Mouse (Mus musculus) cerebellum, adult 11-12 months (tissue): ENCODE data around the gene Foxp4.

ENCODE experiments used
- DNase-seq: peaks from one replicate; pipeline ENCODE4 v3.0.0; 2022

Foxp4 gene

GRCm38 (mm10) chr17:47925988-47926387, 1.5 kb upstream of the Foxp4 start:
- DNase-seq, result no peak

DNA sequence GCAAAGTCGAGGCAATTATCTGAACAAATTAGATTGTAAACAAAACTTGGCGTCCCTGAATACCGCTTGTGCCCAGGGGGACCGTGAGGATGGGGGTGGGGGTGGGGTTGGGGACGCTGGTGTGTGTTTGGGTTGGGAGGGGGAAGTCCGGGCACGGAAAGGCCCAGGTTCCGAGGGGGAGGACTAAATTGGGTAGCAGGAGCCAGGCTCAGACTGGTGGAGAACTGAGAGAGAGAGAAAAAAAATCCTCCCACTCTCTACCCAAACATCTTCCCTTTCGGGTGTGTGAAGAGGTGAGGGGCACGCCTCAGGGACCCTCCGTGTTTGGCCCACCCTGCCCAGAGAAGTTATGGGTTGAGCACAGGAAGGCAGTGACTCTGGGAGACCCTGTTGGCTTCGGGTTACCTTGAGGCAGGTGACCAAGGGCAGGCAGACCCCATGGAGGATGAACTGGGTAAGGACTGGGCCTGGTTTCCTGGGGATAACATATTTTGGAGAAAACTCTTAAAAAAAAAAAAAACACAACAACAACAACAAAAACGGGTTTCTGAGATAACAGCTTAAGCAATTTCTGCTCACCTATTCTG, 988 bp upstream of the Foxp4 start:
- DNase-seq, result no peak

- no peak for DNase-seq
These were observed 615 bp downstream of the Foxp4 start for GRCm38 (mm10) chr17:47923678-47924382.

DNA sequence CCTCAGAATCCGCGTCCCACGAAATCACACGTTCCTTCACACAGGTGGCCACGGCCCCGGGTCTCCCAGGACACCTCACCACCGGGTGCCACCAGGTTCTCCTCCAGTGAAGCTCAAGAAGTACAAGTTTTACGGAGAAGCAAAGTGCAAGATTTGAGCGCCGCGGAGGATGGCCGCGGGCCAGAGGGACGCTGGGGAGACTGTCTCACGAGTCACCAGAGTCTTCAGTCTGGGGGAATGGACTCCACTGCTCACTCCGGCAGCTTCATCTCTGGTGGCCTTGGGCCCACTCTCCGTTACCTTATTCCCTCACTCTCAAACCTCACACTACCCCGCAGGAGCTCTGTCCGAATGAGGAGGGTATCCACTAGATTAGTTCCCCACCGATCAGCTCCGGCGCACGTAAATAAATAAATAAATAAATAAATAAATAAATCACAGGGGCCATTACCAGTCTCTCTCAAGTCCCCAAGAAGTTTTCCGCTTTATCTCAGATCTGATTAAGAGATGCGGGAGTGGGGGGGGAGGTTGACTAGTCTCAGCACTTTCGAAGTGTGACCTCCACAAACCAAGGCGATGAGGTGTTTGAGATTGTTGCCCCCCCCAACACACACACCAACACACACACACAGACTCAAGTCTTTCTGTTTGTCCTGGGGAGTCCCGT, 1.3 kb downstream of the Foxp4 start:
- DNase-seq, result no peak

GRCm38 (mm10) chr17:47922579-47922978, 1.9 kb downstream of the Foxp4 start:
- no peak for DNase-seq

DNA sequence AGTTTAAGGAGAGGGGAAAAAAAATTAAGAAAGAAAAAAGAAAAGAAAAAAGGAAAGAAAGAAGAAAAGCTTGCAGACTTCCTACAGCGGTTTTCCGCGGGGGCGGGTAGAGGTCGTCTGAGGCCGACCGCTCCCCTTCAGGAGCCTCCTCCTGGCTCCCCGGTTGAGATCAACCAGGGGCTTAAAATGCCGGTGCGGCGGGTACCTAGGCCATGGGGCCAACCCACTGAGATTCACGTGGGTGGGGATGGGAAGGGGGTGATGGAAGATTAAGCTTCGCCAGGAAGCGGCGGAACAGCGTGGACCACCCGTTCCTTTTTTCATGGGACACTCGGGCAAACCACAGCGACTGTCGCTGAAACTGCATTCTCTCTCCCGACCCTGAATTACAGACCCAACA, 2.3 kb downstream of the Foxp4 start:
- no peak for DNase-seq

DNA sequence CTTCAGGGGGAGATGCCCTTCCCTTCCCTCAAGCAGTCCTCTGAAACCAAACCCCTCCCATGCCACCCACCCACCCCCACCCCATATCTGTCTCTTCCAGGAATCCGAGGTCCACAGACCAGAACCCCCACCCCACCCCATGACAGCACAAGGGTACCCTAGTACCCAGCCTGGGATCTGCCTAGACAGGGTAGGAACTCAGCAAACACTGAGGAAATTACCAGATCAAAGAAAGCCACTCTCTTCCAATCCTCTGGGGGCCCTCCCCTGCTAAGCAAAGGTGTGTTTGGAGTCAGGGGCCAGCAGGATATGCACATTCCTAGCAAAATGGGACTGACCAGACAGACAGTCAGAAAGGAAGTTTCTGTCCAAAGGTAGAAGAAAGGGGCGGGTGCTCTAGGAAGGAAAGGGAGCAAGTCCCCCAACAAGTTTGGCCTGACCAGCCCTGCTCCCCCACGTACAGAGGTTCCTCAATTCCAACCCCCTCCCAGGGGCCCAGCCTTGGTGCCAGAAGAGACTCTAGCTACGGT, 3.2 kb downstream of the Foxp4 start:
- DNase-seq, result no peak

GRCm38 (mm10) chr17:47919826-47920225, 4.6 kb downstream of the Foxp4 start:
- DNase-seq, result no peak

- no peak for DNase-seq
These were observed 6.5 kb downstream of the Foxp4 start for GRCm38 (mm10) chr17:47917907-47918306.

DNA sequence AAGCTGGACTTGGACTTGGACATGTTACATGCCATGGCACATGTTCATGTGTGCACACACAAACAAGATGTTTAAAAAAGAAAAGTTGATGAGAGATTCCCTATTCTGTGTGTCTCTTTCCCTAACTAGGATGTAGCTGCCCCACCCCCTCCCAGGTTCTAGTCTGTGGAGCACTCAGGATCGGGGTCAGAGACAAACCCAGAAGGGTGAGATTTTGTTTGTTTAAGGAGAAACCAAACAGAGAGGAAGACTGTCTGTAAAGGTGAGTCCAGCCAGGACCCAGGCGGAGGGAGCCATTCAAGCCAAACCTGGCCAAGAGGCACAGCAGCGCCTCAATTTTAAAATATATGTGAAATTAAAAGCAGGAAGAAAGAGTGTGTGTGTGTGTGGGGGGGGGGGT, 7.2 kb downstream of the Foxp4 start:
- no peak for DNase-seq

DNA sequence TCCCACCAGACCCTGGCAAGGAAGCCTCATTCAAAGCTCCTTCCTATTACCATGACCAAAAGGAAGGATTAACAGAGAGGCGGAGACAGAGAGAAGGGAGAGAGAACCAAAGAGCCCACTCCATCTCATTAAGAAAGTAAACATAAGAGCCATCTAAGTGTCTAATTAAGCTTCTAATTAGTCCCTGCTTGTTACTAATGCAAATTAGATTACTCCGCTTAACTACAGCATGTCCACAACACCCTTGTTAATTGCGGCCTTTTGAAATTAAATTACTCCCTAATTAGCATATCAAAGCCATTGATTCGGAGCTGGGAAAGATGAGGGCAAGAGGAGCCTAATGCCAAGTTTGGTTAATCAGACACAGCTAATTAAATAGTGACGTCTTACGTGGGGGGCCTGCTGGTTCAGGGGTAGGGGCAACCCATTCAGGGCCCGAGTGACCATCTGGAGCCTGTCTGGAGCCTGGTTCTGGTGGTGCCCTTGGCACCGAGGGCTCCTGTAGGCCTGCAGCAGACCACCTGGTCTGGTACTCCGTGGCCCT, 9.7 kb downstream of the Foxp4 start:
- DNase-seq, result no peak

DNA sequence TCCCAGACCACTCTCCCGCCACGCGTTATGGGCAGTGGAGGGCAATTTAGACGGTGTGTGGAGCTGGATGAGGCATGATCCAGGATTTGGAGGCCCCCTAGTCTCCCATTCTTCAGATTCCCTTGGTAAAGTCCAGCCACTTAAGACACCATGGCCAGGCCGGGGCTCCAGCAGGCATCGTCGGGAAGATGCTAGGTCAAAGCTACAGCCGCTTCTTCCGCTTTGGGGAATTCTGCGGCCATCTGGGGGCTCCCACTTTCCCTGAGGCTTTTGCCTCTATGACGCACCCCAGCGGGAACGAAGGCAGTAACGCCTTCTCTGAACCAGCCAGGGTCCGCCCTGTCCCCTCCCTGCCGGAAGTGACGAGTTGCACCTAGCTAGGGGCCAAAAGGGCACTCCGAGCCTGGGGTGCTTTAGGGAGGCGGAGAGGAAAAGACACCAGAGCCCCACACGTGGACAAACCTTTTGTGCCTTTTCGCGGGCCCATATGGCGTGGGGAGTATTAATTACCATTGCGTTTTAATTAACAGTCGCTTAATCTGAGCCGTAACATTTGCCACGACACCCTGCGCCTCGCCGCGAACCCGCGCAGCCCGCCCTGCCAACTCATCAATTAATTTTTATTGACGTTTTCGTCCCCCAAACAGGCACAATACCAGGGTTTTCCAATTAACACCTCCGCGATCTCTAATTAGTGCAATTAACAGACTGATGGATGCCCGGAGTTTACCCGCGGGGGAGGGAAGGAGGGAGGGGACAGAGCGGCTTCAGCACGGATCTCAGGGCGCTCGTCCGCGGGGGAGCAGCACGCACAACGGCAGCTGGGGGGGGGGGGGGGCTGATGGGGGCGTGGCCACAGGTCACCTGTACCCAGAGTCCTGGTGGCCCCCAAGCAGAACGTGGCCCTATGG, 15.1 kb downstream of the Foxp4 start:
- peak; percentile 59 for DNase-seq

DNA sequence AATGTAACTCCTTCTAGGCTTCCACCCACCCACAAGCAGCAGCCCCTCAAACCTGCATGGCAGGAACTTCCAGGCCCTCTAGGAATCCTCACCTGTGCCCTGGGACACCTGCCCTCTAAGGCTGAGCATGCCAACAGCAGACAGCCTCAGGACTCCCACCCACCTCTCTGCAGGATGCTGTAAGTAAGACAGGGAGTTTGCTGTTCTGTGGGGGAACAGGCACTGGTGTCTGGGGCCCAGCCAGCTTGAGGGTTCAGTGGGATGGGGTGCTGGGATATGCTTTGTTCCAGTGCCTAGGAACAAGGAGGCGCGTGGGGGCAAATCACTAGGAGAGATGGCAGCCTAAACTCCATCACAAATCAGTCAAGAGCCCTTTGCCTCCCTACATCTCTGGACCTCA, 16.4 kb downstream of the Foxp4 start:
- no peak for DNase-seq

- no peak for DNase-seq
These were observed 17.0 kb downstream of the Foxp4 start for GRCm38 (mm10) chr17:47907366-47907920.

DNA sequence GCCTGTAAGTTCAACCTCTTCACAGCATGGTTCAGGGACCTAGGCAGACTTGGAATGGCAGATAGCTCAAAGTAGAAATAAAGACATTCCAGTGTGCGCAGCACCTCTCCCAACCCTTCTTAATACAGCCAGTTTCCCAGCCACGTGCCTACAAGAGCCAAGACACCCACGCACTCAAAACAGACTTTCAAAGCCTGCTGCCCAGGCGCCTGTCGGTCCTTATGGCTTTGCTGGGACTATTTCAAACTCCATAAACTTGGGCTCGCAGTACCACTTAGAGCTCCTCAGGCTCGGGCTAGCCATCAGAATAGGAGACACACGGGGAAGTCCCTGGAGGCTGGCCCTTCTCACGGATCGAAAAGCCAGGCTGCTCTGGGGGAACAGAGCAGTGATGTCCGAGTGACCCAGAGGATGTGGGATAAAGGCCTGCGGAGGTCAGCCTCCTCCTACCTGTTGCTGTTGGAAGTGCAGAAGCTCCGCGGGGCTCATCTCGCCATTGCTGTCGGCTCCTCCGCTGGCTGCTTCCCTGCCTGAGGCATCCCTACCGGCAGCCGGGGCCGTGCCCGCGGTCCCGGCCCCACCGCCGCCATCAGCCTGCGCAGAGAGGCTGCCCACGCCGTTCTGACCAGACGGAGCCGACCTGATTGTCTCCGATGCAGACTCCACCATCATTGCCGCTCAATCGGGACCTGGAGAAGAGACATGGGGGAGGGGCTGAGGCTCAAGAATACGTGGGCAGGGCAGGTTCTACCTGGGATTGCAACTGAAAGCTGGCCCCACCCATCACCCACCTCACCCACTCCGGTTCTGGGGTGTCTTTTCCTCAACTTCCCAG, 20.4 kb downstream of the Foxp4 start:
- no peak for DNase-seq

DNA sequence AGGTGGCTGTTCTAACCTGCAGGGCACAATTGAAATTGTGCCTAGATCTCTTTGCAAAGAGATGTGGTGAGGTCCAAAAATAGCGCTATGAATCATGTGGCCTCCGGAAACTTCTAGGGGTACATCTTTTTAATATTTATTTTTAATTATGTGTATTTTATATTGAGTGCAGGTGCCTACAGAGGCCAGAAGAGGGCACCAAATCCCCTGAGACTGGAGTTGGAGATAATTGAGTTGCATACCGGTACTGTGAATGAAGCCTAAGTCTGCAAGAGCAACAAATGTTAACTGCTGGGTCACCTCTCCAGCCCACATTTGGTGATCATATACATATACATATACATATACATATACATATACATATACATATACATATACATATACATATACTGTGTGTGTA, 22.7 kb downstream of the Foxp4 start:
- DNase-seq, result no peak

DNA sequence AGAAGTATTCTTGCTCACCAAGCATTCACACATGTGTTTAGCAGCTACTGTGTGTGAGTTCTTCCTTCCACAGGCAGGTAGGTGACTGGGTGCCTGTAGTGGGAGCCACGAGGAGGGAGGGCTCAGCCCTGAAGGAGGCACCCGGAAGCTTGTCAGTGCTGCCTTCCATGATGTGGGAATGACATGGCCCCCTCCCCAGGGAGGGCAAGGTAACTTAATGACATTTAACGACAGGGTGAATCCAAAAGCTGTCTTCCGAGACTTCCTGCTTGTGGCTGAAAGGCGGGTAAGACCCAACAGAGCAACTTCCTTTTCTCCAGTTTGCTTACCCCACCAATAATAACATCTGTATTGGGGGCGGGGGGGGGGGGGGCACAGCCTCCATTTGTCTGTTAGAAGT, 23.7 kb downstream of the Foxp4 start:
- DNase-seq, result no peak

- DNase-seq, result no peak
These were observed 25.3 kb downstream of the Foxp4 start for GRCm38 (mm10) chr17:47899156-47899555.

DNA sequence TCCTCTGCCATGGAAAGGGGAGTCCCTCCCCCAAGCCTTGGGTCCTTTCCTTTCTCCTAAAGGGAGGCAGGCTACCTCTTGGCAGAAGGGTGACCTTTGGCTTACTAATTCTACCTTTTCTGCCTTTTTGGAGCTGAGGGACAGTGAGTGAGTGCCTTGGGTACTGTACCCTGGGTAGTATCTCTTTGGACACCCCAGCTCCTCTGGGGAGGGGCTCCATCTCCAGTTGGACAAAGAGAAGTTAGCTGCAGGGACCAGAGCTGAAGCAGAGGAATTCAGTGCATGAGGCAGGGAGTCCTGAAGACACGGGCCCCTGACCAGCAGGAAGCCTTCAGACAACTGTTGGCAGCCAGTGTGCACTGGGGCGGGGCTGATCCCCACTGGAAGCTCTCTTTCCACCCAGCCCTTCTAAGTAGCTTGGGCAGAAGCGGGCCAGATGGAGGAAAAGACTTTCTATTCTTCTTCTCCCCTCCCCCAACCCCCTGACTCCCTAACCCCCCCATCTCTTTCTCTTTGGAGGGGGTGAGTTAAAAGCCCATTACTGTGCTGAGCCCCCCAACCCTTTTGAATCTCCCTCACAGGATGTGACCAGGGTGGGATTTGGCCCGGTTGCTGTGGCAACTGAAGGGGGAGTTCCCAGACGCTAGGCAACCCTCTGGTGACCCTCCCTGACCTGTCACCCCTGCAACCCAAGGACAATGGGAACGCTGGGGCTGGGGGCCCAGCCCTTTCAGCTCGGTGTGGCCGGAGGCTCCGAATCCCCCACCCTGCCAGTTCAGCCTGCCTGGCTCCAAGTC, 26.3 kb downstream of the Foxp4 start:
- DNase-seq, result no peak

- no peak for DNase-seq
These were observed 34.7 kb downstream of the Foxp4 start for GRCm38 (mm10) chr17:47889727-47890126.

- no peak for DNase-seq
These were observed 35.2 kb downstream of the Foxp4 start for GRCm38 (mm10) chr17:47889267-47889666.
